Mouse (Mus musculus) urinary bladder, postnatal 10 days (tissue): ENCODE results near the gene Dhdh.
"Not testable (repeated sequence)": the region's sequence is repeated elsewhere in the genome, so short reads cannot be mapped to it uniquely, and the experiment has no call there.

Experiments used
- DNase-seq: peaks from one replicate; pipeline ENCODE4 v3.0.0; 2022; ENCODE audit warnings: low spot score

Dhdh gene

DNA sequence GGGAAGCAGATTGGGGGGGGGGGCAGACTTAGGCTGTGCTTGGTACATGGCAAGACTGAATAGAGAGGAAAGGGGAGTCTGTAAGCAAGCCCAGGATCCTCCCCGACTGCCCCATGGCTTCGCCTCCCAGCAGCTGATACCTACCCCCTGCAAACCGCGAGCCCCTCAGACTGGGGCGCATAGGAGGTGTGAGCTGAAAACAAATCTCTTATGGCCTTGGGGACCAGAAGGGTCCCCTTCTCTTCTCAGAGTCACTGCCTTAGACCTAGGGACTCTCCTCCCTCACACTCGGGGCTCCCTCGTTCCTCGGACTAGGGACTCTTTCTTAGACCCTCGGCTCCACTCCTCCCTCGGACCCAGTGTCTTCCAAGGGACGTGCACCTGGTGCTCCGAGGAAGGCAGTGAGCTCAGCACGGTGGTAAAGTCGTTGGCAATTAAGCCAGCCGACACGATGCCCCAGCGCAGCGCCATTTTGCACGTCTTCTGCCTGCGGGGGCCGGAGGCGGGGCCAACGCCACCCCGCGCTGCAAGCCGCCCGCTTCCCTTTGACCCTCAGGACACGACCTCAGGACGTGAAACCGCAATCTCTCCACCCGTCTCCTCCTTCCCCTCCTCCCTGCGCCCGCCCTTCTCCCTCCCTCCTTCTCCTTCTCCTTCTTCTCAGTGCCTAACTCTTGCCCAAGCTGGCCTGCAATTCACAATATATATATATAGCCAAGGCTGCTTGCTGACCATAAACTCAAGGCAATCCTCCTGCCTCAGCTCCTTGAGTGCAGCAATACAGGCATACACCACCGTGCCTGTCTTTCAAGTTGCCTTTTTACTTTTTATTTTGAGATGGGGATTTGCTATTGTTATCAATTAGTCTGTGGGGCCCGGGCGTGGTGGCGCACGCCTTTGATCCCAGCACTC lies at the start of gene Dhdh:
TSS of gene Dhdh (minus strand) at position 513 of the 912 bp plus-strand sequence.
- no peak for DNase-seq

DNA sequence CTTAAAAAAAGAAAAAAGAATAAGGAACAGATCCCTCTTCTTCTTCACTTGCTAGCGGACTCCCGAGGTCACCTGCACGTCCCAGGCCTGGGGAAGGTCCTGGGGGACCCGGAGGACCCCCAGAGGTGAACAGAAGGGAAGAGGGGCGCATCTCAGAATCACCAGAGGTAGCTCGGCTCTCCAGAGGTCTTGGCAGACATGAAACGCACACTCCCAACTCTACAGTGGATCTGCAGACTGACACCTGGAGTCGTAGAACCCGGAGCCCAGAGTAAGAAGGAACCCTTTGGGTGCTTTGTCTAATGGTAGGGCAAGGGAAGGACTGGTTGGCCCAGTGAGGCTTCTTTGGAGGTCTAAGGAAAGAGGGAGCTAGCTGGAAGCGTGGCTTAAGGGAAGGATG lies 49.0 kb upstream of the Dhdh start:
- DNase-seq, result no peak

DNA sequence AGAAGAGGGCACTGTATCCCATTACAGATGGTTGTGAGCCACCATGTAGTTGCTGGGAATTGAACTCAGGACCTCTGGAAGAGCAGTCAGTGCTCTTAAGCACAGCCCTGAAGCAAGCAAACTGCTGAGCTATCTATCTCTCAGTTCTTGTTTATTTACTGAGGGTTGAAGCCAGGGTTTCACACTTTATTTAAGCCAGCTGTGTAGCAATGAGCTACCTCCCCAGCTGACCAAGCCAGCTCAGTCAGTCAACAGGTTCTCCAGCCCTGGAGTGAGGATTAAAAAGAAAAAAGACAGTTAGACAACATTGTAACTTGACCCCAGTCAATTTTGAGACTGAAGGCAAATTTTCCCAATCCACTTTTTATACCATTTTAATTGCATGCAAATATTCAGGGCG lies 47.1 kb upstream of the Dhdh start:
- DNase-seq, result no peak

DNA sequence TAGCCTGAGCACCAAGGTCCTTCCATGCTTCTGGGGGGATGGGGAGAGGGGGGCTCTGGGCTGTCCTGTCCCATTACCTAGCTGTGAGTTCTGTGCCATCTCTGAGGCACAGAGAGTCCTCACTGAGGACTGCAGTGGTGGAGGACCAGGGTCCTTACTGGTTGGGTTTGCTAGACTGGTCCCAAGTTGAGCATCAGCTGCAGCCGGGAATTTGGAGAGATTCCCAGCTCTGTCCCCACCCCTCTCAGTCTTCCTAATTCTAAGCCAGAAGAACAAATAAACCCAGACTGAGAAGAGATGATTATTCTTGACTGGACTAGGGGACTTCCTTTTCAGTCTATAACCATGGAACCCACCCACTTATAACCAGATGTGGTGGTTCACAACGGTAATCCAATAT lies 42.0 kb upstream of the Dhdh start:
- no peak for DNase-seq

DNA sequence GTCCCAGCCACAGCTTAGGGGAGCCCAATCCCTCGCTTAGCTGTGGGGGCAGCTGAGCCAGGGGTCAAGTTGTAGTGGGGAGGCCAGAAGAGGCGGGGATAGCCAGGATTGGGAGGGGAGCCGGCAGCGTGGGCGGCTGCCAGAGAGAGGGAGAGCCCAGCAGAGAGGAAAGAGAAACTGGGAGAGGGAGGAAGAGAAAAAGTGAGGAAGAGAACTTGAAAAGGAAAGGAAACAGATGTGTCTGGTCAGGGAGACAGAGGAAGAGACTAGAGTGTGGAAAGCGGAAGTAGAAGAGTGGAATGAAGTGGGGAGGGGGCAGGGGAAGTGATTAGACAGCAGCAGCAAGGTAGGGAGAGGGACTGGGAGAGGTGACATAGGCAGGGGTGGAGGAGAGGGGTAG lies 40.9 kb upstream of the Dhdh start:
- no peak for DNase-seq

DNA sequence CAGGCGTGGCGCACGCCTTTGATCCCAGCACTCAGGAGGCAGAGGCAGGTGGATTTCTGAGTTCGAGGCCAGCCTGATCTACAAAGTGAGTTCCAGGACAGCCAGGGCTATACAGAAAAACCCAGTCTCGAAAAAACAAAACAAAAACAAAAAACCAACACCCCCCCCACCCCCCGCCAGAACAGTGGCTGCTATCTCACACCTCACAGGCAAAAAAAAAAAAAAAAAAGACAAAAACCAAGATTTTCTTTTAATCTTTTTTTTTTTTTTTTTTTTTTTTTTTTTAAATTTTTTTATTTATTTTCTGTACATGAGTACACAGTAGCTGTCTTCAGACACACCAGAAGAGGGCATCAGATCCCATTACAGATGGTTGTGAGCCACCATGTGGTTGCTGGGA lies 38.6 kb upstream of the Dhdh start:
- not testable (repeated sequence) for DNase-seq

DNA sequence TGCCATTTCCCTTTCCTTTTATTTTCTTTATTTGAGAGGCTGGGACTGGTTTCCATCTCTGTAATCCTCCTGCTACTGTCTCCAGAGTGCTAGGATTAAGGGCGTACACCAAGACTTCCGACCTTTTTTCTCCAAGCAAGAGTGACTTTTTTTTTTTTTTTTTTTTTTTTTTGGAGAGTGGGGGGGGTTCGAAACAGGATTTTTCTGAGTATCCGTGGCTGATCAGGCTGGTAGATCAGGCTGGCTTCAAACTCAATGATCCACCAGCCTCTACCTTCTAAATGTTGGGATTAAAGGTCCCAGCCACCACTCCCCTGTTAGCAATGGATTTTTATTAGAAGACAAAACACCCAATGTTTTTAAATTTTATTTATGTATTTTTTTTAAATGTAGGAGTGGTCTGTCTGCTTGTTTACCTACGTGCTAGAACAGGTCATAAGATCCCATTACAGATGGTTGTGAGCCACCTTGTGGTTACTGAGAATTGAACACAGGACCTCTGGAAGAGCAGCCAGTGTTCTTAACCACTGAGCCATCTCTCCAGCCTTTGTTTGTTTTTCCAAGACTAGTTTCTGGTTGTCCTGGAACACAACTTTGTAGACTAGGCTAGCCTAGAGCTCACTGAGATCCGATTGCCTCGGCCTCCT lies 38.0 kb upstream of the Dhdh start:
- DNase-seq, result no peak

DNA sequence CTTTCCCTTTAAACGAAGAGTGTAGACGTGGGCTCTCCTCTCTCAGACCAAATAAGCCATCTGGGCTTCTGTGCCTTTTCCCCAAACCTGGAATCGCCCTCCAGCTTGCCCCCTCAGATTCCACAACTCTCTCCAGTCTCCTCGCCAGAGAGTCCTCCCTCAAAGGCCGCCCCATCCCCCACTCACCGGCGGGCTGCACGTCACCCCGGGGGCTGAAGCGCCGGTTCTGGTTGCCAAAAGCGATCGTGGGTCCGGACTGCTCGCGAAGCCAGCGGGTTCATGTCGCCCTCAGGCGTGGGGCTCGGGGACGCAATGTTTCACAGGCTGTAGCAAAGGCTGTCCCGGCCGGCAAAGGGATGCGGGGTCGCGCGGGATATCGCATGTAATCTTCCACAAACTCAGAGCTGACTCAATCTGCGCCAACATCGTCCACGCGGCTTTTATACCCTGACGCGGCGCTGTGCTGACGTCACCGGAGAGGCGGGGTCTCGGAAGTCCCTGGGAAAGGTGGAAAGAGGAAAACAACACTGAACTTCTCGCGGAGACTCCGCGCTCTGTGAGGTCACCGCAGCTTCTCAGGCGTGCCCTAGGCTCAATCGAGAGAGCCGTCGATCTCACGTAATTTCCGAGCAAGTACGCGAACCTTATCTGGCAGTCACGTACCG lies 37.3 kb upstream of the Dhdh start, which contains the start of the genes Ppp1r15a and Plekha4:
TSS of gene Ppp1r15a (minus strand) at position 460 of the 665 bp plus-strand sequence.
TSS of gene Plekha4 (plus strand) at position 522 of the 665 bp plus-strand sequence.
- DNase-seq, result peak; percentile 90

DNA sequence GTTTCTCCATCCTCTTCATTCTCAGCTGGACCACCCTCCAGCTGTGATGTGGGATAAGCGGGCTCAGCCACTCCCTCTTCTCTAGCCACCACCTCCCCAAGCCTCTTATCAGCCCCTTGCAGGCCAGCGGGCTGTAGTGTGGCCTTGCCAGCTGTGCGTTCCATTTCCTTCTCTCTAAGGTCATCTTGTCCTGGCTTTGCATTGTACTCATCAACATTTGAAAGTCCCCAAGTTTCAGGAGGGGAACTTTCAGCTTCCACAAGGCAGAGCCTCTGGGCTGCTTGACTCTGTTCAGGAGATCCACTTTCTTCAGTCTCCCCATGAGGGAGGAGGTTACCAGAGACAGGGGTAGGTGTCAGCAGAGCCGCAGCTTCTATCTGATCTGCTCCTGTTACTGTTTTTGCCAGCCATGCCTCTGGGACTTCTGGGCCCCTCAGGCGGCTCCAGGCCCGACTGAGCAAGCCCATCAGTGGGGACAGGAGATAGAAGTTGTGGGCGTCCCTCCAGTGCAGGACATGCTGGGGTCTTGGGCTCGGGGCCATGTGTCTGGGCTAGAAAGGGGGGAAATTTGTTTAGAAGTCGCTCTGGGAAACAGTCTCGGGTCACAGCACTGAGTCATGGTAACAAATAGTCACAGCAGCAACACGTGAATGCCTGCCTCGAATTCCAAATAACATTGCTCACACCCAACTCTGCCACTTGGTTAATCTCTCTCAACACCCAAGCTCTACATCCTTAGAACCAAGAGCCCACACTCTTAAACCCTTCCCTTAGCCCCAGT lies 36.4 kb upstream of the Dhdh start:
- no peak for DNase-seq

DNA sequence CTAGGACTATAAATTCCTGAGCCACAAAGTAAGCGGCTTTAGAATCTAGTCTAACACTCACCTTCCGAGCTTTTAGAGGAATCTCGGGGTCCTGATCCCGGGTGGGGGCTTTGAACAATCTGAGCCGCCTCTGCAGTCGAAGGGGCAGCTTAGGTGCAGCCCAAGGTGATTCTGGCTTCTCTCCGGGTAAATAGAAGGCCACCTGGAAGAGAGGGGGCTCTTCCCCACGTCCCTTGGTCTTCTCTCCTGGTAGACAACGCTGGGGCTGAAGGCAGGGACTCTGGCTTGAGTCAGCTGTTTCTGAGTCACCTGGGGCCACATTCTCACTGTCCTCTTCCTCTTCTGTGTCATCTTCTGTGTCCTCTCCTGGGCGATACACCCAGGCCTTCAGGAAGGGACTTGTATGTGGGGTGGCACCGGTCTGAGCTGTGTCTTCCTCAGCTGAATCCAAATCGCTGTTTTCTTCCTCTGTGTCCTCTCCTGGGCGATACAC lies 35.1 kb upstream of the Dhdh start:
- DNase-seq, result no peak

DNA sequence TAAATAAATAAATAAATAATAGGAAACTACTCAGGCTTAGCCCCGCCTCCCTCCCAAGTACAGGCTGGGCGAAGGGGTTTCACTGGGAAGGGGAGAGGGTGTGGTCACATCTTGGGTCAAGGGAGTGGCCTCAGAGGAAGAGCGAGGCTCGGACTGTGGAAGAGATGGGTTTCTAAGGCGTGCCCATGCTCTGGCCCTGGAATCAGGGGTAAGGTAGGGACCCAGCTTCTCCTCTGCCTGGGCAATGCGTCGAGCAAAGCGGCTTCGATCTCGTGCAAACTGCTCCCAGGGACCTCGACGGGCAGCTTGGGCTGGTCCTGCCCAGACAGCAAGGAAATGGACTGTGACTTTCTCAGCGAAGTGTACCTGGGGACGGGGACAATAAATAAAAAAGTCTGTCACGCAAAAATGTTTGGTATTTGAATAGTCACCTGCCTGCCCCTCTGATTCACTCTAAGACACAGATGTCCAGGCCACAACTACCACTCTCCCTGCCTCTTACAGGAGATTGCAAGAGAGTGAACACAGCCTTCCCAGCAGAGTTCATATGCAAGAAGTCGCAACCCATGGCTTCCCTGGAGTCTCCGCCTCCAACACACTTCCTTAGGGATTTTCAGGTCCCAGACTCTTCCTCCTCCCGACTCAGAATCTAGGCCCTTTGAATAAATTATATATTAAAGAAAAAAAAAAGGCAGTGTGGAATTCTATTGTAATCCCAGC lies 34.5 kb upstream of the Dhdh start:
- no peak for DNase-seq

DNA sequence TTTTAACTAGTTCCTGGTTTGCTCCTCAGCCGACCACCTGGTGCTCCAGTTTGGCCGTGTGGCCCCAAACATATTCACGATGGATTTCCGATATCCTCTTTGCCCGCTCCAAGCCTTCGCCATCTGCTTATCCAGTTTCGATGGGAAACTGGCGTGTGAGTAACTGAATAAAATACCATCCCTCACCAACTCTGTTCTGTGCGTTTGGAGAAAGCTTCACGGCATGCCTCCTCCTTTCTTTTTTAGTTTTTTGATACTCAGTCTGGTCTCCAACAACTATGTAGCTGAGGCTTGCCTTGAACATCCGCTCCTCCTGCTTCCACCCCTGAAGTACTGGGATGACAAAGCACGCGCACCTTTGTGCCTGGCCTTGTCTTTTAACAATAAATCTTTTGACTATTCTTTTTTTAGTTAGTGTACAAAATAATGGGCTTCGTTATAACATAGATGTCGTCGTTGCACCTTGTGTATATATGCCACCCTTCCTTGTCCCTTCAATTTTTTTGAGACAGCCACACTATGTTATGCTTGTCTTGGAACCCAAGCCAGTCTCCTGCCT lies 33.7 kb upstream of the Dhdh start:
- DNase-seq, result no peak

DNA sequence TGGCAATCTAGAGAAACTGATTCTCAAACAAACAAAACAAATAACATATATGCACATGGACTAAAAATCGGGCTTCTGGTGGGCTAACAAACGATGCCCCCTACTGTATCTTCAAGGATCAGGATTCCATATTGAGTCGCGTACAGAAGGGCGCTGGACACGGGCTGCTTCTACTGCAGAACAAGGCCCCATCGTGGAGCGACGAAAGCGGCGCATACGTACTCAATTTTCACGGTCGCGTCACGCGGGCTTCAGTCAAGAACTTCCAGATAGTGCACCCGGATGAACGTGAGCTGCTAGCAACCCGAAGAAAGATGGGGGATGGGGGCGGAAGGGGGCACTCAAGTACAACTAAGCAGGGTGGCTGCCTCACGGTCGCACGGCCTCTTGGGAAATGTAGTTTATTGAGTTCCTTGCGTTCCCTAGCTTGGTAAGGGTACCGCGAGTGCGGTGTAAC lies 33.2 kb upstream of the Dhdh start:
- peak; percentile 49 for DNase-seq

DNA sequence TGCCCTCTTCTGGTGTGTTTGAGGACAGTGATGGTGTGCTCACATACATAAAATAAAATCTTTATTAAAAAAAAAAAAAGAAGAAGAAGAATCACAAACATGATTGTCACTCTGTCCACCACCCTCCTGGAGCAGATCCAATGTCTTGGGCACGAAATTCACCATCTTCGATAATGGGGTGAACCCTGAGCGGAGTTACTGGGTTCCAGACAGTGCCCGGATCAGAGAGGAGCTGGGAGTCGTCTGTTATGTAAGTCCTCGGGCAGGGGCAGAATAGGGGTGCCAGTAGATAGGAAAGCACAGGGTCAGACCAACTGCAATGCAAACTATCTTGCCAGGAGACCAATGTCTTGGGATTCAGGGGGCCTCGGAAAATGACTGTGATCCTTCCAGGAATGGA lies 32.0 kb upstream of the Dhdh start:
- no peak for DNase-seq

DNA sequence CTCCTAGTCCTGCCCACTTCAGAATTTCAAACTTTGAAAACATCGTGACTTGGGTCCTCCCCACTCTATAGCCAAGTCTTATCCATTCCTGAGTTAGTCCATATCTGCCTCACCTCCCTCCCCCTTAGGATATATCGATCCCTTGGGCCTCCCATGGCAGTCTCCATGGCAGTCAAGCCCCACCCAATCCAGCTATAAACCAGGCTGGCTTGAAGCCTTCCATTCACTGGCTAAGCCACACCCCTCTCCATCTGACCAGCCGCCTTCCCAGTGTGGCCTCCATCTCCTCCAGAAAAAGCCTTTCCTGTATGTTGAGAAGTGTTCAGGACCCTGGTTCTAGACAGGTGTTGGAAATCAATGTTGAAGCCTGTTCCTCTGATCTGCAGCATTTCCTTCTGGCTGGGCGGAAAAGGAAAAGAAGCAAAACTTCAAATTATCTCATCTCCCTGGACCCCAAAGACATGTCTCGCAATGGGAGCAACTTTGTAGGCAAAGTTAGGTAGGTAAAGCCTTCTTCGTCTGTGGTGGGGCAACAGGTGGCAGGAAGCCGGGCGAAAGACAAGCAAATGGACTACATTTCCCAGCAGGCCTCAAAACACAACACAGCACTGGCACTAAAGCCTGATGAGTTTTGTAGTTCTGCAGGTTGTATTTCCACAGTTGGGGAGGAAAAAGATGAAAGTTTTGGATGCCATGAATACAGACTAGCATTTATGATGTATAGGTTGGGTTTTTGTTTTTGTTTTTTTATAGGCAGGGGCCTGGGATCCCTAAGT lies 30.9 kb upstream of the Dhdh start:
- DNase-seq, result no peak

DNA sequence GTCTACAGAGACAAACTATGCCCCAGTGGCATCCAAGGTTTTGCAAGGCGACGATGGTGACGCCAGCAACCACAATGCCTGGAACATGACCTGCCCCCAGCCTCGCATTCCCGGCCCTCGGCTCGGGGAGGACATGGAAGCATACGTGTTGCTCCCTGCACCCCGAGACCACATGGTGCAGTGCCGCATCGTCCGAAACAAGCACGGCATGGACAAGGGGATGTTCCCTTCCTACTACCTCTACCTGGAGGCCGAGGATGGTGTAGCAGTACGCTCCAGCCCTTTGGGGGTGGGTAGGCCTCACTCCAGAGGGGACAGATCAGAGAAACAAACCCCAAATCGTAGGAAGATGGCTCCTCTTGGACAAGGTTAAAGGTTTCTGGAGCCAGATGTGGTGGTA lies 30.0 kb upstream of the Dhdh start:
- DNase-seq, result no peak

DNA sequence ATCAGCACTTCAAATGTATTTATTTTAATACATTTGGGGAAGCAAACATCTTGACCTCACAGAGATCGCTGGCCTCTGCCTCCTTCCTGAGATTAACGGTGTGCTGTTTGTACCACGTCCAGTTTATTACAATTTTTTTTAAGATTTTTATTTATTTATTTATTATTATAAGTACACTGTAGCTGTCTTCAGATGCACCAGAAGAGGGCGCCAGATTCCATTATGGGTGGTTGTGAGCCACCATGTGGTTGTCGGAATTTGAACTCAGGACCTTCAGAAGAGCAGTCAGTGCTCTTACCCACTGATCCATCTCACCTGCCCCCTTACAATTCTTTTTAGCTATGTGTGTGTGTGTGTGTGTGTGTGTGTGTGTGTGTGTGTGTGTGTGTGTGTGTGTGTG lies 28.2 kb upstream of the Dhdh start:
- not testable (repeated sequence) for DNase-seq

DNA sequence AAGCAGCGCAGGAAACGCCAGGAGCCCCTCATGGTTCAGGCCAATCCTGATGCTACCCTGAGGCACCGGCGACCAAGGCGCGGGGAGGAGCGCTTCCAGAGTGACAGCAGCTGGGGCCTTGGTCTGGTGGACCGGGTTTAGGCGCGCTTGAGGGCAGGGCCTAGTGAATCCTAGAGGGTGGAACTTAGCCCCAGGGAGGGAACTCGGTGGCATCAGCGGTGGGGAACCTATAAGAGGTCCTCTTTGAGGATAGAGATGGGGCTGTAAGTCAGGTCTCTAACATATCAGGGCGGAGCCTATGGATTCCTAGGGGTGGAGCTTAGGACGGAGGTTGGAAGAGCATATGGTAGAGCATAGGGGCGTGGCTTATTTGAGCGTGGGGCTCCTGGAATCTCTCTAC lies 26.8 kb upstream of the Dhdh start:
- no peak for DNase-seq

DNA sequence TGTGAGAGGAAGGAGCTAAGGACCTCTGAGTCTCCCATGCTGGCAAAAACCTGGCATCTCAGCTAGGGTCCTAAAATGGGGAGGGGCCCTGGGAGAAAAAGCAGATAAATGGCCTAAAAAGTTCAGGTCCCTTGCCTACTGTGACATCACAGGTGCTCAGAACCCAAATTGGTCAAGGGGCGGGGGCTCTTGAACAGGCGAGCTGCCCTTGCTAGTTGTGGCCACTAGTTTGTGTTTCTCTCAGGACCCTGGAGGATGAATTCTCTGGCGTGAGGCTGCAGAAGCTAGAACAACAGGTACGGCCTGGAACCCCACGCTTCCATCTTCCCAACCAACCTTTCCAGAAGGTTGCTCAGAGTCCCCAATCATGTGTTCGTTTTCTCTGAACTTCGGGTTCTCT lies 25.8 kb upstream of the Dhdh start:
- no peak for DNase-seq
